Mouse (Mus musculus) heart, adult 2 months (tissue): ENCODE data around the gene Ppp6r3. TPM values are rescaled to one million over a fixed set of nuclear protein-coding genes. Genes with fewer than 3 reads are reported as not detected.

Source experiments
- DNase-seq, 2 experiments: peaks; one replicate each; pipeline ENCODE4 v3.0.0; 2021
- H3K27ac ChIP-seq: fragments of 200-600 bp; 2 replicates; pipeline ENCODE4 v1.8.1; 2022
- H3K27me3 ChIP-seq: fragments of 200-500 bp; 2 replicates; pipeline ENCODE4 v1.6.1; 2012; ENCODE audit warnings: mild to moderate bottlenecking, low read length, inconsistent platforms, mixed read lengths; ENCODE audit not compliant: control insufficient read depth, insufficient read depth
- H3K36me3 ChIP-seq: fragments of 200-500 bp; 2 replicates; pipeline ENCODE4 v1.6.1; 2012; ENCODE audit warnings: low read length, inconsistent platforms; ENCODE audit not compliant: control insufficient read depth, insufficient read depth
- H3K4me1 ChIP-seq: fragments of 200-500 bp; 2 replicates; pipeline ENCODE4 v1.6.1; 2011; ENCODE audit warnings: low read length; ENCODE audit not compliant: control insufficient read depth, insufficient read depth
- H3K4me3 ChIP-seq: fragments of 200-600 bp; 2 replicates; pipeline ENCODE4 v1.8.1; 2022
- H3K79me2 ChIP-seq: fragments of 200-500 bp; replicated peaks from 2 replicates; pipeline ENCODE4 v1.6.1; 2012; ENCODE audit warnings: mild to moderate bottlenecking, inconsistent platforms, low read length, moderate library complexity, mixed read lengths; ENCODE audit not compliant: control insufficient read depth, insufficient read depth
- H3K9ac ChIP-seq: fragments of 200-500 bp; 2 replicates; pipeline ENCODE4 v1.6.1; 2012; ENCODE audit warnings: low read depth, mild to moderate bottlenecking, control low read depth, inconsistent platforms, low read length, mixed read lengths
- CTCF ChIP-seq: fragments of 200-600 bp; IDR thresholded peaks from 2 replicates; pipeline ENCODE4 v1.8.1; 2022; ENCODE audit warnings: antibody characterized with exemption, mild to moderate bottlenecking, moderate library complexity
- EP300 ChIP-seq: fragments of 200-500 bp; IDR thresholded peaks from 2 replicates; pipeline ENCODE4 v1.6.1; 2011; ENCODE audit warnings: low read depth, low read length, control low read depth; ENCODE audit not compliant: insufficient read depth
- POLR2A ChIP-seq: fragments of 200-500 bp; IDR thresholded peaks from 2 replicates; pipeline ENCODE4 v1.6.1; 2011; ENCODE audit warnings: mild to moderate bottlenecking, low read depth, low read length, control low read depth; ENCODE audit not compliant: insufficient read depth
- WGBS: fragments of 180-500 bp; shearing (Covaris S2); methylation state at CpG from one replicate; pipeline ENCODE4 v1.1.7; 2018; 5-methylcytosine and 5-hydroxymethylcytosine counted together
- intact Hi-C: fragments of 180-260 bp; cut with DNase I; formaldehyde crosslinking; loops from one replicate; pipeline ENCODE4 v1.15.1; 2025
- polyA plus RNA-seq: library from polyadenylated mRNA; depleted of rRNA; stranded (reverse); fragments of >200 nt; gene quantifications from 2 replicates; pipeline ENCODE4 v1.2.3, GENCODE M21; 2012
- total RNA-seq, 2 experiments: library from RNA; stranded (reverse); gene quantifications; 2 replicates each; pipeline ENCODE4 v1.2.3; 2021

Ppp6r3 gene
- total and polyA plus RNA-seq, 3 experiments: 45.8 to 79.3 (median 72.9) TPM

DNA sequence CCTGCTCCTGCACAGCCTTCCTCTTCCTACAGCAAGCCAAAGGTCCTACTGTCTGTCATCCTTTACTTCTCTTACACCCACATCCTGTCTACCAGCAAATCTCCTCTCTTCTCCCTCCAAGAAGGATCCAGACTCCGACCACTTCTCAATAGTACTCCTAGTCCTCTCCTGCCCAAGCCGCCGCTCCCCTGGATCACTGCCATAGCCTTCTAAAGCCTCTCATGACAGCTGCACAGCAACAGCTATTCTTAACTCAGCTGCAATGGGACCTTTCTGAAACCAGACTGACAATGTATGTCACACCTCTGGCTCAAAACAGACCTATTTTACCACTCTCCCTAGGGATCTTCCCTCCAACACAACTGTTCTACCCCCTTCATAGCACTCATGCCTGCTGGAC lies 11.2 kb downstream of the Ppp6r3 start:
- H3K79me2 ChIP-seq: peaks cover 12% of the 10 kb centered on the region
- H3K4me3 ChIP-seq: peak overlapping the region; percentile 13; the same call in 1 of the 2 replicates
- H3K36me3 ChIP-seq: peaks cover 61% of the 10 kb centered on the region
- intact Hi-C loops: loop anchor here (5.0 kb wide), 1 partner anchor 37 kb away; no protein-coding TSS in a partner anchor
- no peaks in the 10 kb centered on the region for H3K27me3 ChIP-seq
- H3K27ac ChIP-seq: peak overlapping the region; percentile 55
- TF ChIP-seq POLR2A (no peak), EP300 (0 out of 2 replicates have a peak, but pooled peaks have one; percentile 22), CTCF (no peak)
- peak overlapping the region; percentile 36; the same call in 1 of the 2 replicates for H3K9ac ChIP-seq
- 4% methylated on average over 3 of the region's 3 CpGs for WGBS
- peak; percentile 67 to 69 for DNase-seq
- peaks cover 37% of the 10 kb centered on the region for H3K4me1 ChIP-seq

DNA sequence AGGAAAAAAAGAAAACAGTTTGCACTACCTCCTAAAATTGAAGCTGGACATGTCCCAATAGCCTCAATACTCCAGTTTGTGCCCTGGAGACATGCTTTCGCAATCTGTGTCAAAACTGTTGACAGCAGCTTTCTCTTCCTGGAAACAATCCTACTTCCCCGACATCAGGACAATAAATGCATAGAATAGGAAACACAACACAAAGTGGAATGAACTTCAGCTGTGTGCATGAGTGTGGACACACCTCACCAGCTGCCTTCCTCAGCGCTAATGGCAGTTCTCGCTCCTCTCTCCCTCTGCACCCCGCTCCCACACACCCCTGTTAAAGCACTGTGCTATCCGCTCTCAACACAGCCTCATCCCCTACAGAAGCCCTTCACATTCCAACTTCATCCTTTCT lies 12.8 kb downstream of the Ppp6r3 start:
- 21% methylated on average over 6 of the region's 6 CpGs for WGBS
- Histone ChIP-seq H3K9ac (peak overlapping the region; percentile 4; the same call in 1 of the 2 replicates), H3K4me3 (no peak overlapping the region), H3K27me3 (no peaks in the 10 kb centered on the region), H3K36me3 (peaks cover 49% of the 10 kb centered on the region), H3K27ac (peak overlapping the region; percentile 27), H3K79me2 (peaks cover 13% of the 10 kb centered on the region), H3K4me1 (peaks cover 34% of the 10 kb centered on the region)
- DNase-seq: peak; percentile 42 to 50
- TF ChIP-seq CTCF (no peak), EP300 (no peak), POLR2A (no peak)
- intact Hi-C loops: loop anchor here (5.0 kb wide), 1 partner anchor 35 kb away; no protein-coding TSS in a partner anchor

DNA sequence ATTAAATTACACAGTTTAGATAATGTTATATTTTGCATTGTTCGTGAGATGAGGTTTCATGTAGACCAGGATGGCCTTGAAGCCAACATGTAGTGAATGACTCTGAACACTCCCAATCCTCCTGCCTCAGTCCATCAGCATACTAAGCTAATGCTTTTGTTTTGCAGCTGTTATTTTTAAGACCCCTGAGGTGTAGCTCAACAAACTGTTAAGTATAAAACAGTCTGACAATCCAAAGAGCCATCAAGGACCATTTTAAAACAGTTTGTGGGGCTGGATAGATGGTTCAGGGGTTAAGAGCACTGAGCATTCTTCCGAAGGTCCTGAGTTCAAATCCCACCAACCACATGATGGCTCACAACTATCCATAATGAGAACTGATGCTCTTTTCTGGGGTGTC lies 13.3 kb downstream of the Ppp6r3 start:
- intact Hi-C loops: loop anchor here (5.0 kb wide), 1 partner anchor 35 kb away; no protein-coding TSS in a partner anchor
- Histone ChIP-seq H3K79me2 (peaks cover 13% of the 10 kb centered on the region), H3K27me3 (no peaks in the 10 kb centered on the region), H3K4me1 (peaks cover 32% of the 10 kb centered on the region), H3K9ac (no peak overlapping the region), H3K4me3 (no peak overlapping the region), H3K27ac (peak overlapping the region; percentile 27), H3K36me3 (peaks cover 44% of the 10 kb centered on the region)
- no peak for DNase-seq
- WGBS: 89% methylated on average over 2 of the region's 2 CpGs
- no peak for TF ChIP-seq EP300
- TF ChIP-seq CTCF: no peak
- TF ChIP-seq POLR2A: no peak

DNA sequence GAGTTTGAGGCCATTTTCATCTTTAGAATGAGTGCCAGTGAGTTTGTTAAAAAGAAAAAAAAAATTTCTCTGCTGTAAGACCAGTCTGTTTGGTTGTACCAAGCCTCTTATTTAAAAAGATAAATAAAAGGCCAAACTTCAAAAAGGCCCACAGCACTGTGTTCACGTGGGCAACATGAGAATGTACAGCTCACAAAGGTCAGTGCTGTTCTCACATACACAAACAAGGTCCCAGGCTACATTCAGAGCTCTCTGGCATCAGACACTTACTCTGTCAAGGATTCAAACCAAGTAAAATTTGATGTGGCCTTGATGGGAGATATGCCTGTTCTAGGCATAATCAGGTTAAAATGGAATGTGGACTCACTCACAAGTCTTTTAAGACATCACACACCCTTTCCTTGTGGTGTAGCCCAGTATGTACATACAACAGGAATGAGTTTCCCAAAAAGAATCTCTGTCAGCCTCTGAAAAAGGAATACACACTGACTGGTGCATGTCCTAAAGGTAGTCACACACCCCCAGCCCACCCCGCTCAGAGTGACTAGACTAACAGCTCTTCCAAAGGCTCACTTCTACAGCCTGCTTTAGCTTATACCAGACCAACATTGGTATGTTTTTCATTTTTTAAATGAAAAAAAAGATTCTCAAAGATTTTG lies 19.3 kb downstream of the Ppp6r3 start:
- H3K36me3 ChIP-seq: peaks cover 19% of the 10 kb centered on the region
- 84% methylated on average over 2 of the region's 2 CpGs for WGBS
- no peaks in the 10 kb centered on the region for H3K27me3 ChIP-seq
- H3K9ac ChIP-seq: no peak overlapping the region
- DNase-seq: no peak
- TF ChIP-seq EP300: no peak
- TF ChIP-seq POLR2A: no peak
- TF ChIP-seq CTCF: no peak
- intact Hi-C loops: no loop called here
- H3K4me1 ChIP-seq: peaks cover 15% of the 10 kb centered on the region
- no peak overlapping the region for H3K27ac ChIP-seq
- H3K79me2 ChIP-seq: peaks cover 12% of the 10 kb centered on the region
- no peak overlapping the region for H3K4me3 ChIP-seq

DNA sequence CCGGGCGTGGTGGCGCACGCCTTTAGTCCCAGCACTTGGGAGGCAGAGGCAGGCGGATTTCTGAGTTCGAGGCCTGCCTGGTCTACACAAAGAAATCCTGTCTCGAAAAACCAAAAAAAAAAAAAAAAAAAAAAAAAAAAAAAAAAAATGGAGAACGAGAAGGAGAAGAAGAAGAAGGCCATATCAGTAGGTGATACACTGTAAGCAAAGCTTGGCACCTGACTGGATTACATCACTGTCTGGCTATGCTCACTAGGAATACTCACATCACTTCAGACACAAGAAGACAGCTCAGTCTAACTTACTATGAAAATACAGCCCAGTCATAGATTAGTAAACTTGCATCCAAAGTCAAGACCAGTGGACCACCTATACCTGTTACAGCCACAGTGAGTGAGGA lies 20.8 kb downstream of the Ppp6r3 start:
- WGBS: 83% methylated on average over 8 of the region's 8 CpGs
- peaks cover 10% of the 10 kb centered on the region for H3K4me1 ChIP-seq

DNA sequence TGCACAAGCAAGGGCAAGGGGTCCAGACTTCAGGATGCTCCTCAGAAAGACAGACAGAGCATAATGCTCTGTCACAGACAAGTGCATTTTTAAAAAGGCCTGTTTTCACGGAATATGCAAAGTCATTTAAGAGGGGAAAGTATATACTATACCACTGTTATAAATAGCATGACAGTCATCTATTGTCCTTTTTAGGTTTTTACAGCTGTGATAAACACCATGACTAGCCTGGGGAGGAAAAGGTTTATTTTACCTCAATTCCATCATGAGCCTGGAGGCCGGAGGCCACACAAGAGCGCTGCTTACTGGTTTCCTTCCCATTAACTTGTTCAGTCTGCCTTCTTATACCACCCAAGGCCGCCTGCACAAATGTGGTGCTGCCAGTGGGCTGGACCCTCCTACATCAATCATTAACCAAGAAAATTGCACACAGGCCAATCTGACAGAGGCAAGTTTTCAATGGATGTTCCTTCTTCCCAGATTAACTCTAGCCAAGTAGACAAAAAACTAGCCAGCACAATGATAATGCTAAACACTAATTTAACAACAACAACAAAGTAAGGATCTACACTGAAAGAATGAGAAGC lies 23.9 kb downstream of the Ppp6r3 start:
- 35% methylated on average over 4 of the region's 4 CpGs for WGBS
- DNase-seq: no peak

More for the DNA sequence above, 20.8 kb downstream of the Ppp6r3 start:
- intact Hi-C loops: no loop called here
- Histone ChIP-seq H3K9ac (no peak overlapping the region), H3K27me3 (no peaks in the 10 kb centered on the region), H3K4me3 (no peak overlapping the region), H3K79me2 (peaks cover 11% of the 10 kb centered on the region), H3K27ac (no peak overlapping the region), H3K36me3 (peaks cover 15% of the 10 kb centered on the region)
- DNase-seq: no peak
- TF ChIP-seq EP300: no peak
- no peak for TF ChIP-seq CTCF
- TF ChIP-seq POLR2A: no peak

More for the DNA sequence above, 23.9 kb downstream of the Ppp6r3 start:
- H3K9ac ChIP-seq: no peak overlapping the region
- peaks cover 19% of the 10 kb centered on the region for H3K36me3 ChIP-seq
- H3K27me3 ChIP-seq: no peaks in the 10 kb centered on the region
- peaks cover 10% of the 10 kb centered on the region for H3K79me2 ChIP-seq
- peaks cover 12% of the 10 kb centered on the region for H3K4me1 ChIP-seq
- H3K4me3 ChIP-seq: no peak overlapping the region
- H3K27ac ChIP-seq: no peak overlapping the region
- intact Hi-C loops: no loop called here
- TF ChIP-seq CTCF: no peak
- no peak for TF ChIP-seq POLR2A
